Mouse (Mus musculus): ENCODE measurements around the gene Vmn1r126.
"Not testable (repeated sequence)": the region's sequence is repeated elsewhere in the genome, so short reads cannot be mapped to it uniquely, and the experiment has no call there.

Vmn1r126 gene

DNA sequence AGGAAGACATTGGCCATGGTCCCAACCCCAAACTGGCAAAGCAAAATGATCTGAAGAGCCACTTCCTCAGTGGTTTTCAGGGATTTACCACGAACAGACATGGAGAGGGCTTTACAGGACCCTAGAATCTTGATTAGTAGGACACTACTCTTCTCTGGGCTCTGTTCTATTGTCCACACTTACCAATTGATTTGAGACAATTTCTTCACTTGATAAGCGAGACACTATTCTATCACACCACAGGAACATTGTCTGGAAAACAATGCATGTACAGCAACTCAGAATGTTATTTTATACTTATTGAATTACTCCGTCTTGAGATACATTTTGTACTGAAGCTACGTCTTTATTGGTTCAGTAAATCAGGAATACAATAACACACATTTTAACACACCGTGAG, at the start of gene Vmn1r126:
TSS of gene Vmn1r126 (minus strand) at position 101 of the 400 bp plus-strand sequence.
- not testable (repeated sequence) for DNase-seq (ENCODE audit: low read depth, low spot score)

- not testable (repeated sequence) for DNase-seq (ENCODE audit: low read depth, low spot score)
These were observed 47.8 kb upstream of the Vmn1r126 start, which contains the start of gene Vmn1r128 for GRCm38 (mm10) chr7:21349073-21349472. Vmn1r128 (plus strand) TSS chr7:21349373.

GRCm38 (mm10) chr7:21319761-21320160, 18.5 kb upstream of the Vmn1r126 start, which contains the start of gene Vmn1r127:
Vmn1r127 (minus strand) TSS chr7:21319861.
- DNase-seq (ENCODE audit: low read depth, low spot score): not testable (repeated sequence)

DNA sequence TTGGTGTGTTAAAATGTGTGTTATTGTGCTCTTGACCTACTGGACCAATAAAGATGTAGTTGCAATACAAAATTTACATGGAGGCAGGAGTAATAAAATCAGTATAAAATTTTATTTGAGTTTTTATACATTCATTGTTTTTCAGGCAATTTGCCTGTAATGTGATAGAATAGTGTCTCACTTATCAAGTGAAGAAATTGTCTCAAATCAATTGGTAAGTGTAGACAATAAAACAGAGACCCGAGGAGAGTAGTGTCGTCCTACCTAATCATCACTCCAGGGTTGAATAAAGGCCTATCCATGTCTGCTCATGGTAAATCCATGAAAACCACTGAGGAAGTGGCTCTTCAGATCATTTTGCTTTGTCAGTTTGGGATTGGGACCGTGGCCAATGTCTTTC, 29.4 kb downstream of the Vmn1r126 start, which contains the start of gene Vmn1r125:
TSS of gene Vmn1r125 (plus strand) at position 301 of the 400 bp plus-strand sequence.
- not testable (repeated sequence) for DNase-seq (ENCODE audit: low read depth, low spot score)

- not testable (repeated sequence) for DNase-seq (ENCODE audit: low read depth, low spot score)
These were observed 40.8 kb downstream of the Vmn1r126 start, which contains the start of gene Vmn1r124 for GRCm38 (mm10) chr7:21260517-21260916. Vmn1r124 (minus strand) TSS chr7:21260617.

Measured in CD4-positive, CD25-positive, alpha-beta regulatory T cell, adult 2 months (primary cell).